Mouse (Mus musculus) E14TG2a.4 (cell line): Measurements from ENCODE around the gene Prrg2.

Source experiments
- CTCF ChIP-seq: conservative IDR thresholded peaks from 2 replicates; pipeline ENCODE4 v1.5.1; 2014; ENCODE audit warnings: low read length
- NANOG ChIP-seq: IDR thresholded peaks from 2 replicates; pipeline ENCODE4 v1.6.1; 2014; ENCODE audit warnings: borderline replicate concordance, low read length, mixed read lengths
- POU5F1 ChIP-seq: IDR thresholded peaks from 2 replicates; pipeline ENCODE4 v1.6.1; 2014; ENCODE audit warnings: low read length, borderline replicate concordance

GRCm38 (mm10) chr7:45106441-45106840 is 44.0 kb upstream of the Prrg2 start:
- TF ChIP-seq CTCF: no peak
- TF ChIP-seq NANOG: no peak
- TF ChIP-seq POU5F1: no peak
